Mouse (Mus musculus) gastrocnemius, postnatal 10 days (tissue): ENCODE data around the gene Rell1. TPM values are rescaled to one million over a fixed set of nuclear protein-coding genes. Genes with fewer than 3 reads are reported as not detected.

ENCODE experiments used
- DNase-seq: peaks from one replicate; pipeline ENCODE4 v3.0.0; 2021; ENCODE audit warnings: mixed read lengths
- total RNA-seq, 2 experiments: library from RNA; stranded (reverse); gene quantifications; 2 replicates each; pipeline ENCODE4 v1.2.3; 2021

The Rell1 gene
- total RNA-seq, 2 experiments from 2014 or later = 16.0 to 16.3 TPM

DNA sequence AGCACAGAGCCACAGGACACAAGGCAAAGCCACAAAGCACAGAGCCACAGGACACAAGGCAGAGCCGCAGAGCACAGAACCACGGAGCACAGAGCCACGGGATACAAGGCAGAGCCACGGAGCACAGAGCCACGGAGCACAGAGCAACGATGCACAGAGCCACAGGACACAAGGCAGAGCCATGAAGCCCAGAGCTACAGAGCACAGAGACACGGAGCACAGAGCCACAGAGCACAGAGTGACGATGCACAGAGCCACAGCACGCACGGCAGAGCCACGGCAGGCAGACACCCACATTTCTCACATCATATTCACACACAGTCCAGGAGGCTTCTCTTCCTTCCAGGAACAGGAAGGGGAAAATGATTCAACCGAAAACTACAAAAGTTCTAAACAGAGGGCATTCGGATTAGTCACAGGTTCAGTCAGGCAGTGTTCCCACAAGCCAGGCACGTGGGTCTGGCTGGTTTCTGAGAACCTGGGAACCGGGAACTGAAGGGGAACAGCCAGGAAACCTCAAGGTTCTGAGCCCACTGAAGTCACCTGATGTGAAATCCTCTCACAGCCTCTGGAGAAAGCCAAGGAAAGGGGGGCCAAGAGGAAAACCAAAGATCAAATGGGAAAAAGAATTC, 15.2 kb downstream of the Rell1 start:
- no peak for DNase-seq

DNA sequence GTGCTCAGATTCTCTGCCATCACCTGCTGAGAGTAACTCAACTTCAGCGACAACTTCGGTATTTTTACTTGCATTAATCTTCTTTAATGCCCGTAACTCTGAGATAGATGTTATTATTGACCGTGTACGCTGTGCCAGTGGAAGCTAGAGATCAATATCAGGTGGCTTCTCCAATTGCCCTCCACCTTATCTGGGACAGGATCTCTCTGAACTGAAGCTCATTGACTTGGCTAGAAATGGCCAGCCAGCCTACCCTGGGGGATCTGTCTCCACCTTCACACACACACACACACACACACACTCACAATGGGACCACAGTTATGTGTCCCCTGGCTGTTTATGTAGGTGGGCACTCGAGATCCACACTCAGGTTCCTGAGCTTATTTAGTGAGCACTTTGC, 16.7 kb downstream of the Rell1 start:
- no peak for DNase-seq

DNA sequence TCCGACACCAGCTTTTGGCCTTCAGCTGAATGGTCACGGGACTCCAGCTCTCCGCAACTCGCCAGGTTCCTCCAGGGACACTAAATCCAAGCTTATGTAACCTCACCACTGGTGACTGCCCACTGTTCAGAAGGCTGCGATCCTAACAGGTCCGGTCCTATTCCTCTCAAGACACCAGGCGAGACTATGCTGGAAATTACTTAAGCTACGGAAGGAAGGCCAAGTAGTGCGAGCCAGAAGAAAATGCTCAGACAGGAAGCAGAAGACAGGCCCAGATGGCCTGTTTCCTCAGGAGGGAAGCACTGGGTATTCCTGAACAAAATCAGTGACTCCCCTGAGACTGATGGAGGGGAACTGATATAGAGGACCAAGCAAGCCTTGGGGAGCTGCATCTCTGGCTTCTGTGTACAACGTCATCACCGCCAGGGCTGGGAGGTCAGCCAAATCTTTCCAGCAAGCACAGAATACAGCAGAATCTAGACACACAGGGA, 17.2 kb downstream of the Rell1 start:
- peak; percentile 38 for DNase-seq

DNA sequence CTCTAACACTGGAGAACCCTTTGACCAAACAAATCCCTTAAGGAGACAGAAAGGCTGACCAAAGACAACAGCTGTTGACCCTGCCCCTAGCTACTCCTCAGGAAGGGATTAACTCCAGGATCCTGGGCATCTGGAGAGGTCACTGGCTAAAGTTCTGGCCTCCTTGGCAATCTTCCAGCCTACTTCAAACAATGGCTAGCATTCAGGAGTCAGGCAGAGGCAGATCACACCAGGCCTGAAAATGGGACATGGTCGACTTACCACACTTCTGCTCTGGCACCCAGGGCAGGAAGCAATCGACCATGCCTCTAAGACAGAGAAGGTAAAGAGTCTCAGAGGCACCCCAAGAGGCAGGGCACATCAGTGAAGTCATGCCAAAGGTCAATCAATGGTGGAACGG, 19.5 kb downstream of the Rell1 start:
- DNase-seq = no peak

DNA sequence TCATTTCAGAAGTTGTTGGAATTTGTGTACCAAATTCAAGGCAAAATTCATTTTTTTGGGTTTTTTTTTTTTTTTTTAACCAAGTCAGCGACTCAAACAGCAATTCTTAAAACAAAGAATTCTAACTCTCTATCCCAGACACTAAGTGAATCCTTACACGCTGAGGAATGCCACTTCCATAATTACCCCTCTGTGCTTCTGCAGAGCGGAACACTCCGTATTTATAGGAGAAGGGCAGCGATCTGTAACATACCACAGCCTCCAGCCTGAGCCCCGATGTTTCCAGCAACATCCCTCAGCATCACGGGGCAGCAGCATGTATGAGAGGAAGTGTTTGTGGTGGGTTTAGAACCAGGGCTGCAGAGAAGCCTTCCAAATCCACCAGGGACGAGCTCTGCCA, 21.2 kb downstream of the Rell1 start:
- DNase-seq = no peak

DNA sequence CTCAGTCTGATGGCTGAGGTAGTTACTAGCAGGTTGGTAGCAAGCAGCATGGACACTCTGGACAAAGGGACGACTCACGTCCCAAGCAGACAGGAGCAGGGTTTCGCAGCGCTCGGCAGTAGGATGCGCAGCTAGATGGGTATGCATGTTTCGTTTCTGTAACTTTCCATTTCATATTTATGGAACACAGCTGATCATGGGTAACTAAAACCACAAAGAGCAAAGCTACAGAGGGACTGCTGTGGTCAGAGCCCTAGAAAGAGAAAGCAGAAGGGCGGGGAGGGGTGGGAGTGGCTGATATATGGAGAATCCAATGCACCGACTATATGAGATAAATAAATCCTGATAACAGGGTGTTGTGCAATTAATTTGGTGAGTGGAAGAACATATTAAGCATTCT, 25.4 kb downstream of the Rell1 start:
- DNase-seq = no peak

DNA sequence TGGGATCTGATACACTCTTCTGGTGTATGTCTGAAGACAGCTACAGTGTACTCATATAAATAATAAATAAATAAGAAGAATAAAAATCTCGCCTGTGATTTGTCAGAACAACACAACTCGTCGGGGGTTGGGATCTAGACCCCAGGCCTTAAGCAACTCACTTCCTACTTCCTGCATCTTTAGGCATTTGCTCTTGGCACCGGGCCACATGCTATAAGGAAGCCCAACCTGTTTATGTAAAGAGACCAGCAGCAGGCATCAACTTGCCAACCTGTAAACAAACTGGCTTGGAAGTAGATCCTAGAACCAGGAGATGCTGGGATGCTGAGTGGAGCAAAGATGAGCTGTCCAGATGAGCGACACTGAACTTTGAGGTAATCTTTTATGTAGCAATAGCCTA, 26.8 kb downstream of the Rell1 start:
- no peak for DNase-seq

DNA sequence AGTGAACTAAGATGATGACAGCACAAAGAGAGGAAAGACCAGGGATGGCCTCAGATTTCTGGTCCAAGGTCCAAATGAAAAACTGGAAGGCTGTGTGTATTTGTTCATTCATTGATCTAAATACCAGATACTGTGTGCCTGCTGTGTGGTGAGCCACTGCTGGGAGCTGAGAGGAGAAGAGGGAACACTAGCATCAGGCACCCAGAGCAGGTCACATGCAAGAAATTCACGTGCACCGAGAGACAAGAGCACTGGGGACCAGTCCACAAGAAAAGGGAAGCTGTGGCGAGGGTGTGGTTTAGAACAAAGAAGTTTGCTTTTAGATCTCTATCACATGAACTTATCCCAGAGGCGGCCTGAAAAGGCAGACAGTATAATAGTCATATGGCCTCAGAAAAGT, 30.1 kb downstream of the Rell1 start:
- no peak for DNase-seq

DNA sequence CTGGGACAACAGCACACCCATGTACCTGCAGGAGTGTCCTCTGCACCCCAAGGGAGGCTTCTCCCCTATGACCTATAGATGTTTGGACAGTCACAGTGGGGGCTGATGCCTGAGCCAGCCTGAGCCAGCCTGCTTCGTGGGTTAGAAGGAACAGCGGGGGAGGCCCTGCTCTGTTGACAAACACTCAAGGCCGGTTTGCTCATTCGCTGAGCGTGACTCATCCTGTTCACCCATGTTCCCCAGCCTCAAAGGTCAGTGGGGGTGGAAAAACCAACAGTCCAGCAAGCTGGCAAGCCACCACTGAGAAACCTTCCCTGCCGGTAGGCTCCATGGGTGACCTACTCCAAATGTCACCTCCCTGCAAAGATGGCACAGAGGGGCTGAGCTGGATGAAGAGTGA, 32.0 kb downstream of the Rell1 start:
- no peak for DNase-seq

DNA sequence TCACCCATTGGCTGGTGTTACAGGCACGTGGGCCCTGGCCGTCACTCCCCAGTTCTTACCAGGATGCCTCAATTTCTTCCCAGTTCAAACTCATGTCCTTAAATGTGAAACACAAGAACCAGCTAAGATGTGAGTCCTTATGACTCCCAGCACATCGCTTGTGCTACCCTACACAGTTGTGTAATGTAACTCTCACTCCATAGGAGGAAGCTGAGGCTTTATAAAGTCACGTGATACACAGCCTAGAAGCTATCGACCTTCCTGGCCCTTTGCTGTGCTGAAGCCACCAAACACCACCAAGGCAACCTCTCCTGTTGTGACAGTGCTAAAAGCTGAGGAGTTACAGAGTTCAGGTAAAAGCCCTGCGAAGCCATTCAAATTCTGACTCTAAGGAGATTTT, 33.1 kb downstream of the Rell1 start:
- DNase-seq = no peak

DNA sequence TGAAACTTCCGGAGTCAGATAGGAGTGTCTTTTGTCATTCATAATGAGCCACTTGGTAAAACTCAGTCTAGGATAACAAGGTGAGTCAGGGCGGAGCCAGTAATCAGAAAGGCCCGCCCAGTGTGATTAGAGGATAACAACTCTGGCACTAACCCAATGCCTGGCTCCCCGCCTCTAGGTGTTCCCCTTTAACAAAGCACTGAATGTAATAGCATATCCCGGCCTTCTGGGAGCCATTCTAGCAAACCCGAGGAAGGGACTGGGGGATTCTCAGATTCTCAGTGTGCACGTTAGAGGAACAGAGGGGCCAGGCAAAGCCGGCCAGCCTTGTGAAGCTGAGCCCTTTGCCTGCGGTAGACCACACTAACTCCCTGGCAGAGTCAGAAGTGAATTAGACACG, 35.9 kb downstream of the Rell1 start:
- DNase-seq = no peak

DNA sequence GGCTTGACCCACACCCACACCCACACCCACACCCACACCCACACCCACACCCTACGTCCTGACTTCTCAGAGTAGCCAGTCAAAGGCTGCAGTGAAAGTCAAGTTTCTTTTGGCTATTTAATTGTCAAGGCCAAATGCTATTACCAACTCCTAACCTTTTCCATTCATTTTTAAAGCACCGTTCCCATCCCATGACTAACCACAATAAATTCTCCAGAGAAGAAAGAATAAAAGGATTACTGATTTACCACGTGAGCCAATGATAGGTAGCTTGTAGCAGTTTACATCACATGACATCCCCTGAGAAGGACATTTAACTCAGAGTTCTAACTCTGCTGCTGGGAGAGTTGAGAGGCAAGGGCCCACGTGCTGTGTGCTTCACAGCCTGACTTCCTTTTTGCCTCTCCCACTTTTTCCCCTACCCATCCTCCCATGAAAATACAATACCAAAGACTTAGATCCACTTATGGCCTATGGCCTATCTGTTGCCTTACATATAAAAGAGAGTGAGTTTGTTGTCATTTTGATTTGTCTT, 37.8 kb downstream of the Rell1 start:
- no peak for DNase-seq

DNA sequence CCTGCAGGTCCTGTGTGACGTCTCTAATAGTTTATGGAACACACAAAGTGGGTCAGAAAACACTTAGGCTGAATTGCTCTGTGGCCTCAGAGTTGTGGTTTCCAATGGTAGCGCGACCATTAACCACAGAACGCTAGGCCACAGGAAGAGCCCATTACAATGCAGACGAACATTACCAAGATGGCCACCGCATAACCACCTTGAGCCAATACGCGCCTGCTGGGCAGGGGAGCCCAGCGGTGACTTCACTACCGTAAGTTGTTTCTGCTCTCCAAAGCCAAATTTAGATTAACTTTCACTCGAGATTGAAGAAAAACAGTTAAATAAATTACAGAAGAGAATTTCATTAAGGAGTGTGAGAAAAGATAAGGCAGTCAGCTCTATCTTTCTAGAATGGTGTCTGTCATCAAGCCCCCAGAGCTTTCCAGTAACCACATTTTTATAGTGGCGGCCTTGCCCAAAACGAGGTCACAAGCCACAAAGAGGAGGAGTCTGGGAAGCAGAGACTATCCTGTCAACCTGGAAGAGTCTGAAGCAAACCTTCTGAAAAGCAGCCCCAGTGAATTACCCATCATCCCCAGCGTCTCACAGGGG, 43.6 kb downstream of the Rell1 start:
- no peak for DNase-seq

DNA sequence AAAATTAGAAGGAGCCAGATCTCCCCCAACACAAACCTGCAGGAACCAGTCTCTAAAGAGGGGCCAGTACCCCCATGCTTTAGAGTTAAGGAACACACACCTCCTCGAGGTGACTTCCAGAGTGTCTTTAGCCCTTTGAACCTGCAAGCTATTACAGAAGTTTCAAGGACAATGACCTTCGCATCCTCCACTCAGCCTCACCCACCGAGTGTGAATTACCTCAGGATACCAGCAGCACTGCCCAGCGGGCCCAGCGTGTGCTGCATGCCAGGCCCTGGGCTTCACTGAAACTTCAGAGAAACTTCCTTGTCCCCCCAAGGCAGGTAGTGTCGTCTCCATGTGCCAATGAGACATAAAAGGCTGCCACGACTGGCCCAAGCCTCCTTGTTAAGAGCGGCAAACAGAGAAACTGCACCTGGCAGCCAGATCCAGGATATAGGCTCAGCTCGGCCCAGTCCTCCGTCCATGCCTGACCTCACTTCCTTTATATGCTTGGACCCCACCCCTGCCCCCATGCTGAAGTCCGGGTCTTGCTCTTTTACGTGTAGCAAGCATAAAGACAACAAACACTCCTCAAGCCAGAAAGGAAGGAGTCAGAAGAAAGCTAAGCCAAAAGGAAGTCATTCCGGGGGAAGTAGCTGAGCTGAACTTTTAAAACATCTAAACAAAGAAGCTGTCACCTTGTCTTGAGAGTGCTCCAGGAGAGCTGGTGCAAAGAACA, 45.2 kb downstream of the Rell1 start:
- DNase-seq = no peak

DNA sequence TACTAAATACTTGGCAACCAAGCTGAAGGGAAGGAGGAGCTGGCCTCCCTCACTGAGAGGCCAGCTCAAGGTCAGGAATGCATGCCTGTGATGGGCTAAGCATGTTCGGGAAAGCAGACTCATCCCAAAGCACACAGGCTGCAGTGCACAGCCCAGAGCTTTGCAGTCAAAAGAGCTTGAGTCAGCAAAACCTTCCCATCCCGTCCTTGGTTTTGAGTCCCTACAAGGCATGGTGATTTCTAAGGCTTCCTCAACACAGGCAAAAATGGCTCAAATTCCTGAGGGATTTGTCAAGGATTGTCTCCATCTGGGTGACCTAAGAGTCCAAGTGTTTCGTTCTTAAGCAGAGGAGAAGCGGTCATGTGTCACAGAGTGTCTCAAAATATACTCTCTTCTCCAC, 50.5 kb downstream of the Rell1 start:
- DNase-seq = no peak

DNA sequence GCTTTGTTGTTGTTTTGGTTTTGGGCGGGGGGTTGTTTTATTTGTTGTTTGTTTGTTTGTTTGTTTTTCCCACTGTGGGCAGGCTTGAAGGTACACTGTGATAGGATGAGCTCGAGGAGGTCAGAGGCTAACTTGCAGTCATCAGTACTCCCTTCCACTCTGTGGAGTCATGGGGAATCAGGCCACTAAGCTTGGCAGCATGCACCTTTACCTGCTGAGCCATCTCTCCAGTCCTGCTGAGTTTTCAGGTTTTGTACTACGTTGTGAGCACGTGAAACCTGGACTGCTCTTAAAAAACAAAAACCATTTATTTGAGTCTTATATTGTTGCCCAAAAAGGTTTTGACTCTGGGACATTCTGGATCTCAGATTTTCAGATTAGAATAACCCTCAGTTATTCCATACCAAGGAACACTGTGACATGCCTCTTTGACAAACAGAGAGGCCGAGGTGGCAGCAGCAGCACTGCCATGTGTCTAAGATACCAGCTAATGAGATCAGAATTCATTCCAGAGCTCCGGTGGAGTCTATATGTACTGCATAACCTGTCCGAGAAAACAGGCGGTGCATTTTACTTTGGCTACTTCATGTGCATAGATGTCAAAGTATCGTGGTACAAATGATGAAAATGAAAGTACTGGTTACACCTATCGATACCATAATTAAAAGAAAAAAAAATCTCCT, 52.1 kb downstream of the Rell1 start:
- DNase-seq = no peak

DNA sequence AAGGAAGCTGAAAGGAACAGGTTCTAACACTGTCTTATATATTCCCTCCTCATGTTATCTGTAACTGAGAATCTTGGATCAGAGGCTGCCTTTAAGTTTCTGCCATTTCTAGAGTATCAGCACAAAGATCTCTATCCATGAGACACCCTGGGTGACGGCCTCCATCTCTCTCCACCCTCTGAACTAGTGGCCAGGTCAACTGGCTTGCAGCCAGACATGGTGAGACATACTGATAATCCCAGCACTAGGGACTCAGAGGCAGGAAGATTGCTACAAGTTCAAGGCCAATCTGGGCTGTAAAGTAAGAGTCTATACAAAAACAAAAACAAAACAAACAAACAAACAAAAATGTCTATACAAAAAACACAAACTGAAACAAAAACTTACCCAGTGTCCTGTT, 53.8 kb downstream of the Rell1 start:
- DNase-seq = no peak

DNA sequence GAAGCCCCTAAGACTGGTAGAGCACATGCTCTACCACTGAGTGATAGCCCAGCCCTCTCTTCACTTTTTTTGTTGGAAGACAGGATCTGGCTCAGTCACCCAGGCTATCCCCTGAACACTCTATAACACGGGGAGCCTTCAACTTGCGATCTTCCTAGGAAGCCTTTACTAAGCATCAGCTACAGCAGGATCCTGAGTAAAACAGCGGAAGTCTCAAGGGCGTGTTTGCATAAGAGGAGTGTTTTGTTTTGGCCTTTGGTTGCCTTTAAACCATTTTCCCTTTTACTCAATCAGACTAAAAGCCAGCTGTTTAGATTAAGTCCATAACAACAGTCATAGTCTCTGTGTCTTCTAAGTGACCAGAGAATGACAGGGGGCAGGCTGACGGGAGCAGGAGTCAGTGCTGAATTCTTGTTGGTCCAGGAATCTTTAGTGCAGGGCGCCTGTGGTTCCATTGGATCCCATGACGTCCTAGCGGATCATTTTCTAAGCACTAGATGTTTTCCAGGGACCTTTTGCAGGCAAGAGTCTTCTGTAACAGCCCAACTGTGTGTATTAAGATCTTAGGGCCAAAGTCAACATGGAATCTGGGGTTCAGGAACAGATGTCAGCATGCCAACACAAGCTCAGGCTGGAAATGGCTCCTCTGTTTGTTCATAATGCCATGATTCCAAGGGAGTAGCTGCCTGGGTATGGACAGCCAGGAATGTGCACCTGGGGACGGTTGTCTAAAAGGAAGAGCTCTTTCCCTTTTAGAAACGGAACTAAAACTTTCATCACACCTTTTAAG, 58.3 kb downstream of the Rell1 start:
- DNase-seq = no peak

DNA sequence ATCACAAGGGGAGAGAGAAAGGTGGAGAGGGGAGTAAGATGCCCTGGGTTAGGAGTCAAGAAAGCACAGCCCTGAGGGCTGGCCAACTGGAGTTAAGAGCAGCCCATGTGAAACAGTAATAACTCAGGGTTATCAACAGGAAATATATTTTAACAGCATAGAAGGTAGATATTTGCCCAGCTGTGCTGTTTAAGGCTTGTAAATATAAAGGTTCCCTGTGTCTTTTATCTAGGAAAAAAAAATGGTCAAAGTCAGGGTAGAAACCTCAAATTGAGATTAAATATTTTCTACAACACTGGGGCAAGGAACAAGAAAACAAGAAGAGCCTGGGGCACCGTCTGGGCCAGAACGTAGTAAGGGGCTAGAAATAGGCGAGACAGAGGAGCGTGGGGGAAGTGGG, 61.2 kb downstream of the Rell1 start:
- DNase-seq = no peak

DNA sequence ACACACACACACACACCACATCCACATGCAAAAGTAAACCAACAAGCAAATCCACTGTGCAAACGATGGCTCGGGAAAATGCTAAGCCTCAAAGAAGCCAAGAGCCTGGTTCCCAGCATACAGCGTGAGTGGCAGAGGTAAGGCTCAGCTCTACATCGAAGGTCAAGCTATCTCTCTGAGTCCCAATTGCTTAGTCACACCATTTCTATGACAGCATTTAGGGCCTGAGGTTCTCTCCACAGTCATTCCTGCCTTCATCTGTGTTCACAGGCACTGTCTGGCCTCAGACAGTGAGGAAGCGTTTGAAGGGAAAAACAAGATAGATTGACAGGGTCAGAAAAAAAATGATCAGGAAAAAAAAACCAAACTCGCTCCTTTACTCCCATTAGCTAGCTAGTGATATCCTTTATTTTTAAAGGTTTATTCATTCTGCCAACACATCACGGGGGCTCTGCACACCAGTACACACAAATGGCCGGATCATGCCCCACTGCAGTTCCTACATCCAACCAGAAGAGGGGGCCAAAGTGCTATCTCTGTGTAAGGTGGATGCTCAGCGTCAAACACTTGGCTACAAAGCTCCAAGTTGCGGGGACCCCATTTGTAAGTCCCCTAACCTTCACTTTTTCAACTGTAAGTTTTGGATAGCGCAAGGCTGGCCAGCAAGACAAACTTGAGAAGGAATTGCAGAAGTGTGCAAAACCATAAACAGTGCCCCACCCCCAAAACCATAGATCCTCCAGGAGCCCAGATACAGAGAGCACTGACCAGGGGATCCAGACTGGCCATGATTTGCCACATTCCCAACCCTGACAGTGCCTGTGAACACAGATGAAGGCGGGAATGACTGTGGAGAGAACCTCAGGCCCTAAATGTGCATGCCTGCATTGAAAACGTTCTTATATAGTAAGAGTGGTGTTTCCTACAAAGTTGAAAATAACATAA, 62.3 kb downstream of the Rell1 start:
- peak; percentile 77 for DNase-seq

DNA sequence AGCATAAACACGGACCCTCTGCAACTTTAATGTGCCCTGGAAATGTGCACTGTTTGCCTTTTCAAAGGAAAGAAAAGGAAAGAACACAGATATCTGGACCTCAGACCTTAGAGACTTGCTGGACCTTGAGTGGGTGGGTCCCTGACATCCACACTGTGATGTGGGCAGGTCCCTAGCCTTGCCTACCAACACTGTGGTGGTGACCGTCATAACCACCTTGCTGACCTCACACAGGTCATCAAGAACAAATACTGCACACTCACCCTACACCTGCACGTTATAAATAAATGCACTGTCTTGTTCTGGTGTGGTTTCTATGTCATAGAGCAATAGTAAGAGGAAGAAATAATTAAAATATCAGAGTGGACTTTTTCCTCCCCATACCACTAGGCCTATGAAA, 65.4 kb downstream of the Rell1 start:
- no peak for DNase-seq
